Mouse (Mus musculus) neural tube, embryonic 11.5 days (tissue): ENCODE measurements around the gene Gm21974. TPM values are rescaled to one million over a fixed set of nuclear protein-coding genes. Genes with fewer than 3 reads are reported as not detected.
A peak's percentile ranks its signal among the peaks of the same experiment; 100 is the strongest.

ENCODE experiments used
- ATAC-seq: fragments of 200-750 bp; cut with Nextera tagmentation; 2 replicates; pipeline ENCODE4 v1.8.0; 2017; ENCODE audit warnings: moderate number of reproducible peaks, mild to moderate bottlenecking, moderate TSS enrichment, moderate library complexity; ENCODE audit not compliant: insufficient read depth, low FRiP score, low TSS enrichment
- DNase-seq: peaks from one replicate; pipeline ENCODE4 v3.0.0-alpha.2; 2015; ENCODE audit warnings: low spot score
- H3K27ac ChIP-seq: fragments of 300-500 bp; sonication (generic); 2 replicates; pipeline ENCODE4 v1.5.1; 2014; ENCODE audit warnings: low read depth, mild to moderate bottlenecking, low read length
- H3K27me3 ChIP-seq: fragments of 300-500 bp; sonication (generic); 2 replicates; pipeline ENCODE4 v1.6.1; 2014; ENCODE audit warnings: mild to moderate bottlenecking, low read length, mixed read lengths; ENCODE audit not compliant: control insufficient read depth, insufficient read depth
- H3K36me3 ChIP-seq: fragments of 300-500 bp; sonication (generic); 2 replicates; pipeline ENCODE4 v1.6.1; 2014; ENCODE audit warnings: mild to moderate bottlenecking, low read length, moderate library complexity, mixed read lengths; ENCODE audit not compliant: control insufficient read depth, insufficient read depth
- H3K4me1 ChIP-seq: fragments of 300-500 bp; sonication (generic); 2 replicates; pipeline ENCODE4 v1.6.1; 2014; ENCODE audit warnings: low read length, mixed read lengths; ENCODE audit not compliant: control insufficient read depth, insufficient read depth
- H3K4me2 ChIP-seq: fragments of 300-500 bp; sonication (generic); 2 replicates; pipeline ENCODE4 v1.6.1; 2014; ENCODE audit warnings: low read depth, mild to moderate bottlenecking, moderate library complexity
- H3K4me3 ChIP-seq: fragments of 300-500 bp; sonication (generic); 2 replicates; pipeline ENCODE4 v1.5.1; 2014; ENCODE audit warnings: low read depth, low read length
- H3K9ac ChIP-seq: fragments of 300-500 bp; sonication (generic); 2 replicates; pipeline ENCODE4 v1.6.1; 2014; ENCODE audit warnings: mild to moderate bottlenecking, low read length
- H3K9me3 ChIP-seq: fragments of 300-500 bp; sonication (generic); 2 replicates; pipeline ENCODE4 v1.6.1; 2016; ENCODE audit warnings: low read length; ENCODE audit not compliant: control insufficient read depth
- WGBS: fragments of 180-500 bp; shearing (Covaris S2); extraction: QIAGEN DNeasy Blood & Tissue Kit; methylation state at CpG from one replicate; pipeline ENCODE4 v1.1.7; 2014; 5-methylcytosine and 5-hydroxymethylcytosine counted together
- polyA plus RNA-seq: library from polyadenylated mRNA; unstranded; fragments of >200 nt; fragmentation: Nextera tagmentation; extraction: Ambion mirVana; gene quantifications from 2 replicates; pipeline ENCODE4 v1.2.1, GENCODE M21; 2014

The Gm21974 gene
- polyA plus RNA-seq, 1 experiment from 2014 or later, result not detected

GRCm38 (mm10) chr7:127922451-127923275 is 27.4 kb upstream of the Gm21974 start:
- Histone ChIP-seq H3K4me2 (no peak overlapping the region), H3K27ac (no peak overlapping the region), H3K36me3 (peaks cover 3% of the 10 kb centered on the region), H3K27me3 (no peaks in the 10 kb centered on the region), H3K9ac (no peak overlapping the region), H3K4me1 (no peaks in the 10 kb centered on the region), H3K9me3 (no peaks in the 10 kb centered on the region), H3K4me3 (no peak overlapping the region)
- ATAC-seq, result no peak
- WGBS, result 86% methylated on average over 6 of the region's 6 CpGs
- DNase-seq, result no peak

GRCm38 (mm10) chr7:127921516-127921915 is 26.3 kb upstream of the Gm21974 start:
- H3K27ac ChIP-seq, result no peak overlapping the region
- no peaks in the 10 kb centered on the region for H3K27me3 ChIP-seq
- no peak overlapping the region for H3K4me3 ChIP-seq
- no peaks in the 10 kb centered on the region for H3K9me3 ChIP-seq
- ATAC-seq, result no peak
- WGBS, result 70% methylated on average over 8 of the region's 8 CpGs
- H3K4me1 ChIP-seq, result no peaks in the 10 kb centered on the region
- H3K4me2 ChIP-seq, result no peak overlapping the region
- no peak for DNase-seq
- H3K36me3 ChIP-seq, result peaks cover 3% of the 10 kb centered on the region; the same call in 1 of the 2 replicates
- H3K9ac ChIP-seq, result no peak overlapping the region

GRCm38 (mm10) chr7:127919290-127919689 is 24.0 kb upstream of the Gm21974 start:
- 76% methylated on average over 7 of the region's 7 CpGs for WGBS
- Histone ChIP-seq H3K4me1 (no peaks in the 10 kb centered on the region), H3K27ac (no peak overlapping the region), H3K9me3 (no peaks in the 10 kb centered on the region), H3K4me2 (no peak overlapping the region), H3K27me3 (no peaks in the 10 kb centered on the region), H3K9ac (no peak overlapping the region), H3K36me3 (peaks cover 3% of the 10 kb centered on the region; the same call in 1 of the 2 replicates), H3K4me3 (no peak overlapping the region)
- DNase-seq (peak; percentile 31), ATAC-seq (no peak)

GRCm38 (mm10) chr7:127918203-127918602 is 22.9 kb upstream of the Gm21974 start:
- ATAC-seq, result no peak
- Histone ChIP-seq H3K36me3 (peaks cover 3% of the 10 kb centered on the region; the same call in 1 of the 2 replicates), H3K9ac (no peak overlapping the region), H3K9me3 (no peaks in the 10 kb centered on the region), H3K27me3 (no peaks in the 10 kb centered on the region), H3K4me2 (no peak overlapping the region), H3K27ac (no peak overlapping the region), H3K4me3 (no peak overlapping the region), H3K4me1 (0 out of 2 replicates have a peak, but pooled peaks cover under 1% of the 10 kb centered on the region)
- peak; percentile 50 for DNase-seq
- WGBS, result 56% methylated on average over 3 of the region's 3 CpGs

GRCm38 (mm10) chr7:127915293-127915692 is 20.0 kb upstream of the Gm21974 start:
- no peak for DNase-seq
- 93% methylated on average over 12 of the region's 12 CpGs for WGBS
- ATAC-seq, result no peak
- no peak overlapping the region for H3K9ac ChIP-seq
- H3K27ac ChIP-seq, result no peak overlapping the region
- H3K4me1 ChIP-seq, result 0 out of 2 replicates have a peak, but pooled peaks cover 6% of the 10 kb centered on the region
- H3K4me3 ChIP-seq, result no peak overlapping the region
- H3K9me3 ChIP-seq, result no peaks in the 10 kb centered on the region
- H3K4me2 ChIP-seq, result no peak overlapping the region
- peaks cover 3% of the 10 kb centered on the region; the same call in 1 of the 2 replicates for H3K36me3 ChIP-seq
- no peaks in the 10 kb centered on the region for H3K27me3 ChIP-seq

- WGBS, result 24% methylated on average over 4 of the region's 4 CpGs
These were observed 17.7 kb upstream of the Gm21974 start for GRCm38 (mm10) chr7:127912938-127913337.

GRCm38 (mm10) chr7:127912190-127912871 is 17.1 kb upstream of the Gm21974 start, which contains the start of gene Kat8:
Kat8 (plus strand) TSS chr7:127912516.
- Histone ChIP-seq H3K27ac (no peak within 1 kb of the TSS), H3K9ac (peak within 1 kb of the TSS; percentile 65), H3K4me3 (peak within 1 kb of the TSS; percentile 88), H3K36me3 (peaks cover 13% of the 10 kb centered on the region), H3K4me2 (peak within 1 kb of the TSS; percentile 70), H3K4me1 (0 out of 2 replicates have a peak, but pooled peaks cover 6% of the 10 kb centered on the region), H3K27me3 (no peaks in the 10 kb centered on the region), H3K9me3 (no peaks in the 10 kb centered on the region)
- 2% methylated on average over 40 of the region's 40 CpGs for WGBS
- ATAC-seq (peak; percentile 88), DNase-seq (peak; percentile 90)

More at GRCm38 (mm10) chr7:127912938-127913337, 17.7 kb upstream of the Gm21974 start:
- Histone ChIP-seq H3K4me2 (peak overlapping the region; percentile 70), H3K27ac (no peak overlapping the region), H3K36me3 (peaks cover 10% of the 10 kb centered on the region), H3K9me3 (no peaks in the 10 kb centered on the region), H3K4me3 (peak overlapping the region; percentile 88), H3K4me1 (0 out of 2 replicates have a peak, but pooled peaks cover 6% of the 10 kb centered on the region), H3K9ac (peak overlapping the region; percentile 65), H3K27me3 (no peaks in the 10 kb centered on the region)
- no peak for DNase-seq
- no peak for ATAC-seq

- H3K9ac ChIP-seq, result no peak overlapping the region
- no peaks in the 10 kb centered on the region for H3K9me3 ChIP-seq
- no peak for ATAC-seq
- H3K36me3 ChIP-seq, result peaks cover 10% of the 10 kb centered on the region
- no peak for DNase-seq
- 95% methylated on average over 4 of the region's 4 CpGs for WGBS
- no peaks in the 10 kb centered on the region for H3K27me3 ChIP-seq
- no peak overlapping the region for H3K27ac ChIP-seq
- H3K4me1 ChIP-seq, result 0 out of 2 replicates have a peak, but pooled peaks cover 12% of the 10 kb centered on the region
- no peak overlapping the region for H3K4me2 ChIP-seq
- H3K4me3 ChIP-seq, result no peak overlapping the region
These were observed 13.4 kb upstream of the Gm21974 start for GRCm38 (mm10) chr7:127908656-127909055.
